Mouse (Mus musculus): Measurements from ENCODE around the gene CN725425. TPM values are rescaled to one million over a fixed set of nuclear protein-coding genes. Genes with fewer than 3 reads are reported as not detected.

Gene CN725425
- total RNA-seq, 2 experiments from 2014 or later = not detected

- no peak for DNase-seq
Observed at GRCm38 (mm10) chr15:91206518-91206917, 7.2 kb downstream of the CN725425 start.

GRCm38 (mm10) chr15:91237294-91237693 is 38.0 kb downstream of the CN725425 start:
- DNase-seq = no peak

GRCm38 (mm10) chr15:91240683-91241335 is 41.5 kb downstream of the CN725425 start:
- DNase-seq = no peak

- DNase-seq = peak; percentile 9 to 28
Observed at GRCm38 (mm10) chr15:91250815-91251214, 51.5 kb downstream of the CN725425 start.

- DNase-seq = no peak
Observed at GRCm38 (mm10) chr15:91251544-91252408, 52.5 kb downstream of the CN725425 start.

- DNase-seq = no peak
Observed at GRCm38 (mm10) chr15:91252956-91253355, 53.7 kb downstream of the CN725425 start.

GRCm38 (mm10) chr15:91255308-91255707 is 56.0 kb downstream of the CN725425 start:
- DNase-seq = no peak

- peak in 1 of 2 experiments; percentile 5 for DNase-seq
Observed at GRCm38 (mm10) chr15:91257140-91257539, 57.8 kb downstream of the CN725425 start.

GRCm38 (mm10) chr15:91260578-91260977 is 61.3 kb downstream of the CN725425 start:
- no peak for DNase-seq

GRCm38 (mm10) chr15:91263926-91264325 is 64.6 kb downstream of the CN725425 start:
- no peak for DNase-seq

- no peak for DNase-seq
Observed at GRCm38 (mm10) chr15:91268532-91268931, 69.2 kb downstream of the CN725425 start.

- DNase-seq = no peak
Observed at GRCm38 (mm10) chr15:91275961-91276360, 76.7 kb downstream of the CN725425 start.

- DNase-seq = no peak
Observed at GRCm38 (mm10) chr15:91279571-91279970, 80.3 kb downstream of the CN725425 start.

- DNase-seq = peak in 1 of 2 experiments; percentile 21
Observed at GRCm38 (mm10) chr15:91281521-91281920, 82.2 kb downstream of the CN725425 start.

- peak; percentile 23 to 36 for DNase-seq
Observed at GRCm38 (mm10) chr15:91282822-91283221, 83.5 kb downstream of the CN725425 start.

GRCm38 (mm10) chr15:91283418-91283817 is 84.1 kb downstream of the CN725425 start:
- DNase-seq = no peak

- no peak for DNase-seq
Observed at GRCm38 (mm10) chr15:91299319-91299835, 100.1 kb downstream of the CN725425 start.

- DNase-seq = peak; percentile 86 to 90
Observed at GRCm38 (mm10) chr15:91301366-91301765, 102.1 kb downstream of the CN725425 start.

GRCm38 (mm10) chr15:91304296-91304852 is 105.1 kb downstream of the CN725425 start:
- DNase-seq = peak; percentile 30 to 37

Measured in adrenal gland, postnatal 36 days (tissue).